In genomic region chr16:72800788-72801187, GRCm38 (mm10) we compare ENCODE assay signal across 13 mouse cellular contexts.
DNase-seq lines count a peak whose midpoint lies in the region; ATAC-seq and TF ChIP-seq lines count a peak whose summit lies in the region.
"Had no signal": no experiment of that assay in that cellular context is flagged by ENCODE, and none has a peak within 500 bp of the region (broad histone marks: within the 10 kb centered on the region; RNA-seq: fewer than 3 reads in every experiment).

No protein-coding gene starts in this region.

- H3K4me2 ChIP-seq in lung, embryonic 16.5 days (ENCODE audit: low read depth, low read length) = no peak overlapping the region
- H3K4me2 ChIP-seq in embryonic facial prominence, embryonic 13.5 days = peak overlapping the region; percentile 37; the same call in 1 of the 2 replicates
- peak overlapping the region; percentile 33; the same call in 1 of the 2 replicates for H3K4me2 ChIP-seq in hindbrain, postnatal 0 days (ENCODE audit: low read depth, low read length)

- TF ChIP-seq CTCF in cerebellum, adult 2 months (IDR thresholded peaks at IDR 0.05; ENCODE audit: borderline replicate concordance, insufficient read depth, low read depth, low read length) = no peak
- no peak for TF ChIP-seq CTCF in hindbrain, postnatal 0 days (IDR thresholded peaks at IDR 0.05; ENCODE audit: low read depth)

- no peak overlapping the region for H3K4me3 ChIP-seq in cerebellum, adult 2 months (replicated peaks; ENCODE audit: insufficient read depth, low read depth, low read length)
- no peak overlapping the region for H3K4me3 ChIP-seq in lung, embryonic 16.5 days (ENCODE audit: low read length)
- H3K4me3 ChIP-seq in embryonic facial prominence, embryonic 13.5 days = no peak overlapping the region
- no peak overlapping the region for H3K4me3 ChIP-seq in hindbrain, postnatal 0 days (ENCODE audit: low read length)
- H3K4me3 ChIP-seq: megakaryocyte, embryonic 14.5 days had no signal

- no peaks in the 10 kb centered on the region; the same call in 1 of the 2 replicates for H3K9me3 ChIP-seq in lung, embryonic 16.5 days (ENCODE audit: control insufficient read depth, low read length)
- H3K9me3 ChIP-seq in embryonic facial prominence, embryonic 13.5 days = no peaks in the 10 kb centered on the region; the same call in 1 of the 2 replicates
- no peaks in the 10 kb centered on the region for H3K9me3 ChIP-seq in hindbrain, postnatal 0 days (ENCODE audit: low read length)

- H3K9ac ChIP-seq in lung, embryonic 16.5 days (ENCODE audit: low read length) = no peak overlapping the region
- no peak overlapping the region for H3K9ac ChIP-seq in embryonic facial prominence, embryonic 13.5 days
- H3K9ac ChIP-seq in hindbrain, postnatal 0 days (replicated peaks; ENCODE audit: low read length) = no peak overlapping the region
- H3K9ac ChIP-seq: liver, postnatal 0 days had no signal

- ATAC-seq in lung, embryonic 16.5 days (ENCODE audit: low read depth) = peak; percentile 26; the same call in 1 of the 2 replicates
- ATAC-seq in embryonic facial prominence, embryonic 13.5 days (ENCODE audit: insufficient number of reproducible peaks, insufficient read depth, low FRiP score, low TSS enrichment, low read depth) = no peak
- ATAC-seq in hindbrain, postnatal 0 days = no peak
- ATAC-seq in erythroblast, adult 5-6 weeks (replicated peaks; ENCODE audit: low FRiP score, poor library complexity, severe bottlenecking) = no peak
- ATAC-seq: liver, postnatal 0 days; Patski had no signal

- TF ChIP-seq POLR2A in cerebellum, adult 2 months (IDR thresholded peaks at IDR 0.05; ENCODE audit: borderline replicate concordance, insufficient read depth, low read length) = no peak

- WGBS in cerebellum, adult 2 months = 72% methylated on average over 6 of the region's 6 CpGs
- WGBS in lung, embryonic 16.5 days = 64% methylated on average over 6 of the region's 6 CpGs
- 74% methylated on average over 6 of the region's 6 CpGs for WGBS in embryonic facial prominence, embryonic 13.5 days
- 79% methylated on average over 6 of the region's 6 CpGs for WGBS in hindbrain, postnatal 0 days

- no peaks in the 10 kb centered on the region for H3K27me3 ChIP-seq in cerebellum, adult 2 months (ENCODE audit: control insufficient read depth, insufficient read depth, low read length)
- no peaks in the 10 kb centered on the region for H3K27me3 ChIP-seq in lung, embryonic 16.5 days (ENCODE audit: control insufficient read depth, insufficient read depth, low read depth, low read length)
- no peaks in the 10 kb centered on the region for H3K27me3 ChIP-seq in embryonic facial prominence, embryonic 13.5 days
- no peaks in the 10 kb centered on the region for H3K27me3 ChIP-seq in hindbrain, postnatal 0 days (ENCODE audit: insufficient read depth, low read length)
- H3K27me3 ChIP-seq: megakaryocyte, embryonic 14.5 days; Patski had no signal

- no peaks in the 10 kb centered on the region for H3K36me3 ChIP-seq in lung, embryonic 16.5 days (ENCODE audit: control insufficient read depth, insufficient read depth, low read length)
- peaks cover 4% of the 10 kb centered on the region; the same call in 1 of the 2 replicates for H3K36me3 ChIP-seq in embryonic facial prominence, embryonic 13.5 days
- H3K36me3 ChIP-seq in hindbrain, postnatal 0 days (ENCODE audit: insufficient read depth, low read length) = no peaks in the 10 kb centered on the region

- peak overlapping the region; percentile 64 for H3K27ac ChIP-seq in cerebellum, adult 2 months (ENCODE audit: insufficient read depth, low read length)
- H3K27ac ChIP-seq in lung, embryonic 16.5 days (ENCODE audit: low read length) = no peak overlapping the region
- peak overlapping the region; percentile 55 for H3K27ac ChIP-seq in embryonic facial prominence, embryonic 13.5 days
- no peak overlapping the region for H3K27ac ChIP-seq in hindbrain, postnatal 0 days

- H3K4me1 ChIP-seq in cerebellum, adult 2 months (ENCODE audit: control insufficient read depth, insufficient read depth, low read length) = peaks cover 17% of the 10 kb centered on the region
- peaks cover 5% of the 10 kb centered on the region; the same call in 1 of the 2 replicates for H3K4me1 ChIP-seq in lung, embryonic 16.5 days (replicated peaks; ENCODE audit: control insufficient read depth, insufficient read depth, low read length)
- H3K4me1 ChIP-seq in embryonic facial prominence, embryonic 13.5 days = peaks cover 42% of the 10 kb centered on the region
- H3K4me1 ChIP-seq in hindbrain, postnatal 0 days (ENCODE audit: insufficient read depth, low read length) = no peaks in the 10 kb centered on the region; the same call in none of the 2 replicates
- H3K4me1 ChIP-seq: megakaryocyte, embryonic 14.5 days had no signal

- no peak for DNase-seq in cerebellum, adult 2 months
- no peak for DNase-seq in cerebellum, postnatal 4 days (ENCODE audit: low spot score in 2 of 2)
- no peak for DNase-seq in lung, postnatal 14 days
- DNase-seq in hindbrain, postnatal 0 days (ENCODE audit: low spot score) = no peak
- DNase-seq in ovary, postnatal 14 days (ENCODE audit: low spot score) = no peak
- DNase-seq: kidney, adult 11 months; kidney, postnatal 36 days; liver, postnatal 0 days had no signal

Comparison
In these comparisons a context has a peak if more than half of its experiments do, and no peak if none do; other contexts are left out.
1. H3K27ac ChIP-seq: peak in cerebellum, adult 2 months (single experiment) and embryonic facial prominence, embryonic 13.5 days (single experiment); none in lung, embryonic 16.5 days (single experiment) and hindbrain, postnatal 0 days (single experiment).